Mouse (Mus musculus) midbrain, postnatal 0 days (tissue): ENCODE measurements around the gene Pappa2. TPM values are rescaled to one million over a fixed set of nuclear protein-coding genes. Genes with fewer than 3 reads are reported as not detected.

Experiments
- ATAC-seq: fragments of 200-750 bp; cut with Nextera tagmentation; 2 replicates; pipeline ENCODE4 v1.8.0; 2017; ENCODE audit warnings: moderate number of reproducible peaks, mild to moderate bottlenecking, moderate TSS enrichment, moderate library complexity; ENCODE audit not compliant: low FRiP score
- DNase-seq: peaks from one replicate; pipeline ENCODE4 v3.0.0-alpha.2; 2015; ENCODE audit warnings: low spot score
- H3K27ac ChIP-seq: fragments of 300-500 bp; sonication (generic); 2 replicates; pipeline ENCODE4 v1.5.1; 2014; ENCODE audit warnings: low read depth, mild to moderate bottlenecking, low read length, mixed read lengths
- H3K27me3 ChIP-seq: fragments of 300-500 bp; sonication (generic); 2 replicates; pipeline ENCODE4 v1.6.1; 2014; ENCODE audit warnings: low read length, control low read depth, mixed read lengths; ENCODE audit not compliant: insufficient read depth
- H3K36me3 ChIP-seq: fragments of 300-500 bp; sonication (generic); 2 replicates; pipeline ENCODE4 v1.6.1; 2014; ENCODE audit warnings: low read length, control low read depth, mixed read lengths; ENCODE audit not compliant: insufficient read depth
- H3K4me1 ChIP-seq: fragments of 300-500 bp; sonication (generic); 2 replicates; pipeline ENCODE4 v1.6.1; 2014; ENCODE audit warnings: mild to moderate bottlenecking, control low read depth, antibody characterized with exemption, low read length, mixed read lengths; ENCODE audit not compliant: insufficient read depth
- H3K4me2 ChIP-seq: fragments of 300-500 bp; sonication (generic); 2 replicates; pipeline ENCODE4 v1.6.1; 2014; ENCODE audit warnings: low read depth, mild to moderate bottlenecking, low read length, mixed read lengths; ENCODE audit not compliant: poor library complexity, severe bottlenecking
- H3K4me3 ChIP-seq: fragments of 300-500 bp; sonication (generic); 2 replicates; pipeline ENCODE4 v1.5.1; 2014; ENCODE audit warnings: low read depth, mild to moderate bottlenecking, low read length, moderate library complexity
- H3K9ac ChIP-seq: fragments of 300-500 bp; sonication (generic); replicated peaks from 2 replicates; pipeline ENCODE4 v1.6.1; 2014; ENCODE audit warnings: mild to moderate bottlenecking, low read length, moderate library complexity, mixed read lengths; ENCODE audit not compliant: poor library complexity, severe bottlenecking
- H3K9me3 ChIP-seq: fragments of 300-500 bp; sonication (generic); 2 replicates; pipeline ENCODE4 v1.6.1; 2016; ENCODE audit warnings: low read length, control low read depth
- CTCF ChIP-seq: IDR thresholded peaks from 2 replicates; pipeline ENCODE4 v1.5.1; 2016; ENCODE audit warnings: antibody characterized with exemption, mild to moderate bottlenecking
- WGBS: fragments of 180-500 bp; shearing (Covaris S2); extraction: QIAGEN DNeasy Blood & Tissue Kit; methylation state at CpG from one replicate; pipeline ENCODE4 v1.1.7; 2014; 5-methylcytosine and 5-hydroxymethylcytosine counted together
- polyA plus RNA-seq: library from polyadenylated mRNA; unstranded; fragments of >200 nt; fragmentation: Nextera tagmentation; extraction: Ambion mirVana; gene quantifications from 2 replicates; pipeline ENCODE4 v1.2.1, GENCODE M21; 2015
- total RNA-seq: library from RNA; depleted of rRNA; stranded (reverse); fragments of >200 nt; gene quantifications from 2 replicates; pipeline ENCODE4 v1.2.3, GENCODE M21; 2014

The Pappa2 gene
- total and polyA plus RNA-seq, 2 experiments from 2014 or later = 0.20 to 4.0 TPM

DNA sequence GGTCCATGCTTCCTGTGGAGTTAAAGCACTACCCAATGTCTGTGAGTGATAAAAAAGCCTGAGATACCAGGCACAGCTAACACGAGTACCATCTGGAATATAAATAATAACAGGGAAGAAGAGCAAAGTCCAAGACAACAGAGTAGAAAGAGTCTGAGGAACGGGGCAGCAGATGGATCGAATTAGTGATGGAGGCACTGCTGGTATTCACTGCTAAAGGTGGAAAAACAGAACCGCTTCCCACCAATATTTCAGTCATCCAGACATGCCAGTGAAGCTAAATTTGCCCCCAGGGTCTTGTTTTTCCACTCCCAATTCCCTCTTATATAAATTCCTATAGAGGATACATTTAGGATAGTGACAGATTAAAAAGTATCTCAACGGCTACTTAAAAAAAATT is 238.8 kb downstream of the Pappa2 start:
- no peaks in the 10 kb centered on the region for H3K27me3 ChIP-seq
- 77% methylated on average over 5 of the region's 5 CpGs for WGBS
- H3K4me3 ChIP-seq = no peak overlapping the region

DNA sequence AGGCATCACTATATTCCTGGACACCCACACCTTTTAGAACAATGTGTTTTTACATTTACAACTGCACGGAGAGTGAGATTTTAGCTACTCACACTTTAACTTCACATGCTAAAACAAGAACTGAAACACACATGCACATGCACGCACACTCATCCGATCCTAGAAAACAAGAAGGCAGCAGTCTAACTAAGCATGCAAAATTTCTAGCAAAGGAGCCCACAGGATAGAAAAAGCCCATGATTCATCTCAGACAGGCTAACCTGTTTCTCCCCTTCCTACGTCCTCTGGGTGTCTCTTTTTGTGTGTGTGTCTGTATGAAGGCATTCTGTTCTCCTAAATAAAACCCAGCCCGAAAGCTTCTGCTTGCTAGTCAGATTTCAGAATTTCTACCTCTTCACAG is 239.3 kb downstream of the Pappa2 start:
- no peak for ATAC-seq
- 90% methylated on average over 5 of the region's 5 CpGs for WGBS
- Histone ChIP-seq H3K4me3 (no peak overlapping the region), H3K9me3 (no peaks in the 10 kb centered on the region), H3K9ac (no peak overlapping the region), H3K4me2 (no peak overlapping the region), H3K4me1 (no peaks in the 10 kb centered on the region), H3K36me3 (no peaks in the 10 kb centered on the region), H3K27ac (no peak overlapping the region), H3K27me3 (no peaks in the 10 kb centered on the region)
- no peak for TF ChIP-seq CTCF
- DNase-seq = no peak

More for the DNA sequence above, 238.8 kb downstream of the Pappa2 start:
- Histone ChIP-seq H3K36me3 (no peaks in the 10 kb centered on the region), H3K9ac (no peak overlapping the region), H3K4me1 (no peaks in the 10 kb centered on the region), H3K27ac (no peak overlapping the region), H3K4me2 (no peak overlapping the region), H3K9me3 (no peaks in the 10 kb centered on the region)
- no peak for DNase-seq
- no peak for TF ChIP-seq CTCF
- no peak for ATAC-seq

DNA sequence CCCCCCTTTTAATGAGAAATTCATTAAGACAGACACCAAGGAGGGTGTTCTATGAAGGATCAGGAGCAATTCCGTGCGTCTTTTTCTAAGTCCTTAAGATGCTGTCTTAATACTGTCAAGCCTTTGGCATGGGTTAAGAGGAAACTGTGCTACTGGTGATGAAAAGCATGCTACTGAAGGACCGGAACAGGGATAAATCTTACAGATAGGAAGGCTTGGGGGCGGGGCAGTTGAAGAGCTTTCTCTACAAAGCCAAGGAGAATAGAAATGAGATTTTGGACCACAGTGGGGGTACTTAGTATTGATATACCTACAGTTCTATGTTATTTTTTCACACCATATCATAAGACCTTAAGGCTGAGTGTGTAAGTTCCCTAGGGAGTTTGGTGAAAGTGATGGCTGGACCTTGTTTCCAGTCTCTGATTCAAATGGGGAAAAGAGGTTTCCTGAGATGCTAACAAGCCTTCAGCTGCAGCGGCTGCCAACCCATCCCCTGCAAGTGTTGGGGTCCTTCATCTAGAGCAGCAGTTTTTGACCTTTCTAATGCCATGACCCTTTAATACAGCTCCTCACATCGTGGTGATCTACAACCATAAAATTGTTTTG is 240.0 kb downstream of the Pappa2 start:
- no peak for DNase-seq
- Histone ChIP-seq H3K36me3 (no peaks in the 10 kb centered on the region), H3K27me3 (no peaks in the 10 kb centered on the region), H3K9me3 (no peaks in the 10 kb centered on the region), H3K4me2 (no peak overlapping the region), H3K4me3 (no peak overlapping the region), H3K27ac (no peak overlapping the region), H3K9ac (no peak overlapping the region), H3K4me1 (no peaks in the 10 kb centered on the region)
- no peak for TF ChIP-seq CTCF
- WGBS = 69% methylated on average over 6 of the region's 6 CpGs
- no peak for ATAC-seq

GRCm38 (mm10) chr1:158739132-158739919 is 241.0 kb downstream of the Pappa2 start:
- ATAC-seq = no peak
- Histone ChIP-seq H3K27ac (no peak overlapping the region), H3K4me1 (no peaks in the 10 kb centered on the region), H3K4me3 (no peak overlapping the region), H3K9me3 (no peaks in the 10 kb centered on the region), H3K4me2 (no peak overlapping the region), H3K9ac (no peak overlapping the region), H3K36me3 (no peaks in the 10 kb centered on the region), H3K27me3 (no peaks in the 10 kb centered on the region)
- WGBS = 12% methylated on average over 5 of the region's 5 CpGs
- TF ChIP-seq CTCF = no peak
- DNase-seq = peak; percentile 28

DNA sequence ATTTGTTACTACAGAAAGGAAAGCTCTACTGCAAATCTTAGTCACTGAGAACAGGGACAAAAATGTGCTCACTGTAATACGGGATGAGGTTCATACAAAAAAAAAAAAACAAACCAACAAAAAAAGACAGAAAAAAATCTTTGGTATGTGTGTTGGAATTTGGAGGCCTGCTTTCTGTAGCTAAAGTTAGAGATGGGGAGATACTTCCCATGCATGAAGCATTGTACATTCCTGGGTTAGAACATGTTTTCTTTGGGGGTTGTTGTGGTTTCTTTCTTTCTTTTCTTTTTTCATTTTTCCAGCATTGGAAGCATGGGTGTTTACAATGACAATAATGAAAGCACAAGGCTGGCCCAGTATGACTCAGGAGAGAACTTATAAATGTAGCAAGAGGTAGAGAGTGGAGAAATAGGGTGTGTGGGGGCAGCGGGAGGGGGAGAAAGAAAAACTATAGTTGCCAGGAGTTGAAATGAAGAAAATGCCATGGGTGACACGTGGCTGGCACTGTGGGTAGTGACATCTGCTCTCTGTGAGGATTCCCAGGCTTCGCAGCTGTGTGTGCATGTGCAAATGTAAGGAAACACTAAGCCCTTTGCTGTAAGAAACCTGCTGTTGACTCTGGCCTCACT is 247.3 kb downstream of the Pappa2 start:
- 80% methylated on average over 4 of the region's 4 CpGs for WGBS
- Histone ChIP-seq H3K36me3 (no peaks in the 10 kb centered on the region), H3K9ac (no peak overlapping the region), H3K27ac (no peak overlapping the region), H3K4me3 (no peak overlapping the region), H3K9me3 (no peaks in the 10 kb centered on the region), H3K4me1 (no peaks in the 10 kb centered on the region), H3K4me2 (no peak overlapping the region), H3K27me3 (no peaks in the 10 kb centered on the region)
- ATAC-seq (no peak), DNase-seq (no peak)
- TF ChIP-seq CTCF = no peak
